Mouse (Mus musculus): Measurements from ENCODE around the gene Foxd2.

- TF ChIP-seq POLR2A (IDR thresholded peaks at IDR 0.05; ENCODE audit: low read depth, low read length) (no peak), CTCF (IDR thresholded peaks at IDR 0.05; ENCODE audit: extremely low read depth, insufficient read depth, insufficient read length, insufficient replicate concordance) (no peak)
Observed at GRCm38 (mm10) chr4:114907951-114908828, 483 bp downstream of the Foxd2 start.

Measured in spleen, adult 2 months (tissue).